Mouse (Mus musculus): Measurements from ENCODE around the gene Cxcl14. TPM values are rescaled to one million over a fixed set of nuclear protein-coding genes. Genes with fewer than 3 reads are reported as not detected.

The Cxcl14 gene
- total RNA-seq, 4 experiments from 2014 or later: 21.4 to 40.0 (median 28.6) TPM

GRCm38 (mm10) chr13:56251924-56252619 is 44.3 kb downstream of the Cxcl14 start, which contains the start of gene Neurog1:
Neurog1 (minus strand) TSS chr13:56252163.
- DNase-seq (ENCODE audit: low spot score in 2 of 2): no peak

GRCm38 (mm10) chr13:56251176-56251923 is 45.0 kb downstream of the Cxcl14 start:
- DNase-seq (ENCODE audit: low spot score in 2 of 2): no peak

DNA sequence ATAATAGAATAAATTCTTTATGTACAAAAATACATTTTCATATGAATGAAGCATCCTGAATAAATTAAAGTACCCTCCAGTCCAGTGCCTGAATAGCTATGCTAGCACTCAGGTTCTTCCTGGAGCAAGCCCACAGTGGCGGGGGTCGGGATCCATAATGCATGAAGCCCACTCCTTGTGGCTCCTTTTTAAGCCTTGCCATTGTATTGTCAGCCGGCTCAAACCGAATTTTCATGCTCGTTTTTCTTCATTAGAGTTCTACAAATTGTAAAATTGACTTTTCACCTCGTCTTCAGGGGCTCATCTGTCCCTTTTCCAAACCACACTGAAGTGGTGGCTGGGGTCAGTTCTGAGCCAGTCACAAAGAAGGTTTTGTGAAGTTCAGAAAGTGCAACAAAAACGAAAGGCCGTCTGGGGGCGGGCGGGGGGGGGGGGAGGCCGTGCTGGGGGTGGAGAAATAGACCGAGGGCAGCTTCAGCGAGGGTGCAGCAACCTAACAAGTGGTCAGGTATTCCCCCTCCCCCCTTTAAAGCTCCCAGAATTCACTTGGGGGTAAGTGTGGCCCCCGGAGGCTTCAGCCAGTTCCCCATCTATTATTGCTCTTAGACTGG is 45.7 kb downstream of the Cxcl14 start:
- no peak for DNase-seq (ENCODE audit: low spot score in 2 of 2)

DNA sequence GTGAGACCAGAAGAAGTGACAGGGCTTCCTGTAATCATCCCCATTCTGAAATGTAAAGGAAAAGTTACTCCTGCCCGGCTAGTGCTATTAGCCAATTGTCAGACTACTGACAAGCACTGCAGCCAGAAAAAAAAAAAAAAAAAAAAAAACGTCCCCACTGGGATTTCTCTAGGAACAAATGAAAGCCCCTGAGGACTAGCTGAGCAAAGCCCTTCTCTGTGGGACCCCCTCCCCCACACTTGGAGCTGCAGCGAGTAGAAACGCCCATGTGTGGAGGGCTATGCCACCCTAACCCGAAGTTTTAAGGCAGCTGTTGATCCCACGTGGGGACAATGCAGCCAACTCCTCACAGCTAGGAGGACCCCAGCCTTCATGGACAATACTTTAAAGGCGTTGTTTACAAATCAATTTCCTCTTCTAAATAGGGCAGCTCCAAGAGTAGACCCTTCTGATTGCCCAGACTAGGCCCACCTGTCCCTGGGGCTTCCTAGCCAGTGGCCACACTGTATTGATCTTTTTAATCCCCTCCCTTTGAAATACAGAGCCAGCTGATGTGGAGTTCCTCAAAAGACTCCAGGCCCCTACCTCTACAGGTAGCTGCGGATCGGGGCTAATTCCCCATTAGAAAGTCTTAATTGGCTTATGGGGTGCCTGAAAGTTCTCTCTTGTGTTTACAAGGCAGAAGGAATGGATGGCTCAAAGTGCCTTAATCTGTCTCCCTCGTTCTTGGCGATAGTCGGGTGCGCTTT is 46.6 kb downstream of the Cxcl14 start:
- DNase-seq (ENCODE audit: low spot score in 2 of 2): no peak

DNA sequence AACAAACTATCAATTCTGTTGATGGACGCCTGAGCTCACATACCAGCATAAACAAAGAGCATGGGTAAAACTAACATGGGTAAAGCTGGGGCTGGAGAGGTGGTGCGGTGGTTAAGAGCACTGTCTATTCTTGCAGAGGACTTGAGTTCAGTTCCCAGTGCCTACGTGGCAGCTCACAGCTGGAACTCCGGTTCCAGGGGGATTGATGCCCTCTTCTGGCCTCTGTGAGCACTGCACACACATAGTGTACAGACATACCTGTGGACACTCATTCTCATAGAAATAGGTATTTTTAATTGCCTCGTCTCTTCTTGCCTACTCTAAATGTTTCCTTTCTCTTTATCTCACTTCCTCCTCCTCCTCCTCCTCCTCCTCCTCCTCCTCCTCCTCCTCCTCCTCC is 53.2 kb downstream of the Cxcl14 start:
- no peak for DNase-seq (ENCODE audit: low spot score in 2 of 2)

- DNase-seq (ENCODE audit: low spot score in 2 of 2): no peak
Observed at GRCm38 (mm10) chr13:56240012-56240770, 56.2 kb downstream of the Cxcl14 start.

Other genes starting within 250 kb of the Cxcl14 start
- 10 to 100 TPM; 56.9 to 69.8 (median 60.2) TPM for gene H2afy, start 160.2 kb downstream of the Cxcl14 start, total RNA-seq (2022)
- under 1 TPM in 2 of 4 experiments, not detected in 2; 0.15 to 0.22 TPM for gene Tifab, start 117.7 kb downstream of the Cxcl14 start, total RNA-seq (2022)
- not detected for gene Neurog1, start 44.4 kb downstream of the Cxcl14 start, total RNA-seq (2022)
- gene Gm3045, start 130.0 kb upstream of the Cxcl14 start, total RNA-seq (2022): not detected
- gene Slc25a48, start 141.8 kb upstream of the Cxcl14 start, total RNA-seq (2022): under 1 TPM in 1 of 4 experiments, not detected in 3; 0.11 TPM
- not detected for gene Il9, start 185.7 kb upstream of the Cxcl14 start, total RNA-seq (2022)
- under 1 TPM in 2 of 4 experiments, not detected in 2; 0.24 to 0.29 TPM for gene Fbxl21, start 225.9 kb upstream of the Cxcl14 start, total RNA-seq (2022)

All from gastrocnemius, adult 8-10 months (tissue).